Mouse (Mus musculus) left cerebral cortex, postnatal 36 days (tissue): ENCODE results near the gene Itch. TPM values are rescaled to one million over a fixed set of nuclear protein-coding genes. Genes with fewer than 3 reads are reported as not detected.

Source experiments
- DNase-seq, 2 experiments: peaks; one replicate each; pipeline ENCODE4 v3.0.0; 2021 to 2022; ENCODE audit warnings: low spot score in 2 of 2, mixed read lengths in 1 of 2
- intact Hi-C: fragments of 180-260 bp; cut with DNase I; formaldehyde crosslinking; loops from one replicate; pipeline ENCODE4 v1.15.1; 2025
- total RNA-seq, 2 experiments: library from RNA; stranded (reverse); gene quantifications; 2 replicates each; pipeline ENCODE4 v1.2.3; 2021

The Itch gene
- total RNA-seq, 2 experiments from 2014 or later: 48.8 to 55.2 TPM

DNA sequence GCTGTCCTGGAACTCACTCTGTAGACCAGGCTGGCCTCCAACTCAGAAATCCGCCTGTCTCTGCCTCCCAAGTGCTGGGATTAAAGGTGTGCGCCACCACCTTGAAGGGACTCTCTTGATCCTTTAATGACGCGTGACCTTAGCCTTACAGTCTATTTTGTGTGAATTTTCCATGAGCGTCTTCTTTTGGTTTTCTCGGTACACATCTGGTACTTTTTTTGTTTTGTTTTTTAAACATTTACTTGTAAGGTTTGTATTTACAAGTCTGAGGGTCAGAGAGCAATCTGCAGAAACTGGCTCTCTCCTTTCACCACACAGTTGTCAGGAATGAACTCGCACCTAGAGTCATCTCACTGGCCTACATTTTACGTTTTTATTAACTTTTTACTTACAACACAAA lies 140.3 kb downstream of the Itch start:
- no peak for DNase-seq
- intact Hi-C loops: loop anchor here (10.0 kb wide), 1 partner anchor 111 kb away; the partner anchor contains the start of gene Trp53inp2

DNA sequence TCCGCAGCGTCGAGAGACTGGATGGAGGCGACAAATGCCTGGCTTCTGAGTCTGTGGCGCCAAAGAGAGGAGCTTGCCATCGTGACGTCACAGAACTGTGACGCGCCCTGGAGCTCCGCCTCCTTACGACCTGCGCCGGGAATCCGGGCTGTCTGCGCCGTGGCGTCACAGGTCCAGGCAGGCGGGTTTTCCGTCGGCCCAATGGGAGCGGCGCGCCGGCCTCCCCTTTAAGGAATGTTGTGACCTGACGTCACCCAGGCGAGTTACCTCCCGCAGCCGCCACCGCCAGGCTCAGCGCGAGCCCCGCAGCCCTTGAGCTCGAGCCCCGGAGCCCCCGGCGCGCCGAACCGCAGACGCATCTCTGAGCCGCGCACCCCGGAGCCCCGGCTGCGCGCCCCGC lies 142.9 kb downstream of the Itch start, which contains the start of gene Map1lc3a:
Gene Map1lc3a, plus strand, starts transcription at position 103 of the 400 bp plus-strand sequence.
- DNase-seq: peak; percentile 98 to 99

More for the DNA sequence above, 142.9 kb downstream of the Itch start, which contains the start of gene Map1lc3a:
- intact Hi-C loops: loop anchor here (10.0 kb wide), 1 partner anchor 109 kb away; the partner anchor contains the start of gene Trp53inp2

Other genes starting within 250 kb of the Itch start
- gene Eif2s2, start 240.6 kb upstream of the Itch start, total RNA-seq: 10 to 100 TPM; 45.5 to 49.9 TPM
- under 1 TPM; 0.10 to 0.11 TPM for gene Gm14226, start 115.2 kb upstream of the Itch start, total RNA-seq
- 10 to 100 TPM; 12.2 to 14.1 TPM for gene Ahcy, start 59.0 kb upstream of the Itch start, total RNA-seq
- 100 to 1,000 TPM; 292 to 339 TPM for gene Dynlrb1, start 103.0 kb downstream of the Itch start, total RNA-seq
- 100 to 1,000 TPM; 295 to 402 TPM for gene Map1lc3a, start 142.8 kb downstream of the Itch start, total RNA-seq
- 10 to 100 TPM; 25.7 to 30.5 TPM for gene Pigu, start 223.9 kb downstream of the Itch start, total RNA-seq
- 100 to 1,000 TPM; 147 to 173 TPM for gene Trp53inp2, start 247.6 kb downstream of the Itch start, total RNA-seq